Mouse (Mus musculus) left cerebral cortex, adult 2 months (tissue): ENCODE results near the gene Foxn3. TPM values are rescaled to one million over a fixed set of nuclear protein-coding genes. Genes with fewer than 3 reads are reported as not detected.

Experiments
- DNase-seq, 2 experiments: peaks; one replicate each; pipeline ENCODE4 v3.0.0; 2021 to 2022; ENCODE audit warnings: low spot score in 2 of 2, mixed read lengths in 1 of 2; ENCODE audit errors: extremely low spot score in 1 of 2
- H3K27ac ChIP-seq: fragments of 200-600 bp; 2 replicates; pipeline ENCODE4 v1.8.1; 2022
- H3K4me3 ChIP-seq: fragments of 200-600 bp; 2 replicates; pipeline ENCODE4 v1.8.1; 2022
- CTCF ChIP-seq: fragments of 200-600 bp; IDR thresholded peaks from 2 replicates; pipeline ENCODE4 v1.8.1; 2022; ENCODE audit warnings: antibody characterized with exemption, mild to moderate bottlenecking, moderate library complexity
- intact Hi-C: fragments of 180-260 bp; cut with DNase I; formaldehyde crosslinking; loops from one replicate; pipeline ENCODE4 v1.15.1; 2025
- total RNA-seq, 2 experiments: library from RNA; stranded (reverse); gene quantifications; 2 replicates each; pipeline ENCODE4 v1.2.3; 2021

Foxn3 gene
- total RNA-seq, 2 experiments from 2014 or later, result 52.4 to 57.4 TPM

GRCm38 (mm10) chr12:99274589-99274988 is 288.8 kb downstream of the Foxn3 start:
- Histone ChIP-seq H3K27ac (no peak overlapping the region), H3K4me3 (no peak overlapping the region)
- DNase-seq, result no peak
- intact Hi-C loops, result no loop called here
- no peak for TF ChIP-seq CTCF

GRCm38 (mm10) chr12:99269396-99269795 is 294.0 kb downstream of the Foxn3 start:
- no peak overlapping the region for H3K27ac ChIP-seq
- intact Hi-C loops, result no loop called here

GRCm38 (mm10) chr12:99268954-99269353 is 294.4 kb downstream of the Foxn3 start:
- no peak for TF ChIP-seq CTCF
- Histone ChIP-seq H3K4me3 (no peak overlapping the region), H3K27ac (no peak overlapping the region)
- DNase-seq, result no peak
- intact Hi-C loops, result no loop called here

More at GRCm38 (mm10) chr12:99269396-99269795, 294.0 kb downstream of the Foxn3 start:
- no peak for TF ChIP-seq CTCF
- DNase-seq, result no peak
- no peak overlapping the region for H3K4me3 ChIP-seq

- Histone ChIP-seq H3K27ac (no peak overlapping the region), H3K4me3 (no peak overlapping the region)
- DNase-seq, result no peak
- intact Hi-C loops, result no loop called here
- no peak for TF ChIP-seq CTCF
Measured at GRCm38 (mm10) chr12:99267732-99268131, 295.6 kb downstream of the Foxn3 start.

GRCm38 (mm10) chr12:99266434-99266833 is 296.9 kb downstream of the Foxn3 start:
- no peak for TF ChIP-seq CTCF
- Histone ChIP-seq H3K4me3 (no peak overlapping the region), H3K27ac (no peak overlapping the region)
- DNase-seq, result no peak
- intact Hi-C loops, result no loop called here

GRCm38 (mm10) chr12:99265777-99266176 is 297.6 kb downstream of the Foxn3 start:
- no peak overlapping the region for H3K27ac ChIP-seq
- TF ChIP-seq CTCF, result no peak

GRCm38 (mm10) chr12:99264386-99264785 is 299.0 kb downstream of the Foxn3 start:
- intact Hi-C loops, result no loop called here
- Histone ChIP-seq H3K4me3 (no peak overlapping the region), H3K27ac (no peak overlapping the region)
- no peak for TF ChIP-seq CTCF
- DNase-seq, result no peak

More at GRCm38 (mm10) chr12:99265777-99266176, 297.6 kb downstream of the Foxn3 start:
- H3K4me3 ChIP-seq, result no peak overlapping the region
- intact Hi-C loops, result no loop called here
- no peak for DNase-seq

- no peak overlapping the region for H3K27ac ChIP-seq
- intact Hi-C loops, result no loop called here
- H3K4me3 ChIP-seq, result no peak overlapping the region
- DNase-seq, result no peak
- no peak for TF ChIP-seq CTCF
Measured at GRCm38 (mm10) chr12:99263592-99264335, 299.6 kb downstream of the Foxn3 start.

- no peak for TF ChIP-seq CTCF
- no peak for DNase-seq
- H3K4me3 ChIP-seq, result no peak overlapping the region
- H3K27ac ChIP-seq, result no peak overlapping the region
- intact Hi-C loops, result no loop called here
Measured at GRCm38 (mm10) chr12:99262840-99263239, 300.5 kb downstream of the Foxn3 start.

- no peak for TF ChIP-seq CTCF
- no peak overlapping the region for H3K4me3 ChIP-seq
- no peak for DNase-seq
- no peak overlapping the region for H3K27ac ChIP-seq
- intact Hi-C loops, result no loop called here
Measured at GRCm38 (mm10) chr12:99262066-99262599, 301.2 kb downstream of the Foxn3 start.

GRCm38 (mm10) chr12:99260171-99260570 is 303.2 kb downstream of the Foxn3 start:
- intact Hi-C loops, result no loop called here
- H3K4me3 ChIP-seq, result no peak overlapping the region
- H3K27ac ChIP-seq, result no peak overlapping the region
- no peak for DNase-seq
- TF ChIP-seq CTCF, result no peak

GRCm38 (mm10) chr12:99257570-99257969 is 305.8 kb downstream of the Foxn3 start:
- Histone ChIP-seq H3K4me3 (no peak overlapping the region), H3K27ac (no peak overlapping the region)
- intact Hi-C loops, result no loop called here
- TF ChIP-seq CTCF, result no peak
- no peak for DNase-seq

- intact Hi-C loops, result no loop called here
- no peak for TF ChIP-seq CTCF
- DNase-seq, result no peak
Measured at GRCm38 (mm10) chr12:99256997-99257396, 306.4 kb downstream of the Foxn3 start.

More at GRCm38 (mm10) chr12:99256997-99257396, 306.4 kb downstream of the Foxn3 start:
- no peak overlapping the region for H3K4me3 ChIP-seq
- no peak overlapping the region for H3K27ac ChIP-seq
